Mouse (Mus musculus): Measurements from ENCODE around the gene Erc2.

The Erc2 gene

DNA sequence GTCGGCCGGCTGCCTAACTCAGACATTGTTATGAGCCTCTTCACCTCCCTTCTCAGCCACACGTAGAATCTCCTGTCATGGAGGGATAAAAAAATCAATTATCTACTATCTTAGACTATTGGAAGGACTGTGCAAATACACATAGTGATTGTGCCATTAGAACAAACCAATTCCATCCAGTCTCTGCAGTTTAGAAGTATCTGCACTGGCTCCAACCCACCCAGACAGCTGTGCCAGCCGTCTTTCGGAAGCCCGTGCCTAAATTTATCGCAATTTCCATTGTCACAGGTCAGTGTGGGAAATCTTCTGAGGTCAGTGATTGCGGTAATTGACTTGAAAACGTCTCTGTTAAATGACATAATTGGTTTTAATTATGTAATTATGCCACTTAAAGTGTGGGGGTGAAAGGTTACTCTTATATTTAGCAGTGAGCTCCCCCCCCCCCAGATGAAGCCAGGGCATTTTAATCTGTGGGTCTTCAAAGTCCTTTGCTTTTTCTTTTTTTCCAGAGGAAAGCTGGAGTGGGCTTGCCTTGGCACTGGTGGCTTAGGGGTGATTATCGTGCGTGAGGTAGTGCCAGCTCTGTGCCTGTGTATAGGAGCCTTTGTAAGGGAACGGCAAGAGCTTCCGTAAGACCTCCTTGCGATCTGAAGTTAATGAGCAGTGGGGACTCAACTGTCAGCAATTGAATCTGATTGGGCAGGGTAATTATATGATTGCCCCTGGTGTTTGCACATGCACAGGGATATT lies 759.7 kb downstream of the Erc2 start:
- no peak for DNase-seq (ENCODE audit: low spot score)

DNA sequence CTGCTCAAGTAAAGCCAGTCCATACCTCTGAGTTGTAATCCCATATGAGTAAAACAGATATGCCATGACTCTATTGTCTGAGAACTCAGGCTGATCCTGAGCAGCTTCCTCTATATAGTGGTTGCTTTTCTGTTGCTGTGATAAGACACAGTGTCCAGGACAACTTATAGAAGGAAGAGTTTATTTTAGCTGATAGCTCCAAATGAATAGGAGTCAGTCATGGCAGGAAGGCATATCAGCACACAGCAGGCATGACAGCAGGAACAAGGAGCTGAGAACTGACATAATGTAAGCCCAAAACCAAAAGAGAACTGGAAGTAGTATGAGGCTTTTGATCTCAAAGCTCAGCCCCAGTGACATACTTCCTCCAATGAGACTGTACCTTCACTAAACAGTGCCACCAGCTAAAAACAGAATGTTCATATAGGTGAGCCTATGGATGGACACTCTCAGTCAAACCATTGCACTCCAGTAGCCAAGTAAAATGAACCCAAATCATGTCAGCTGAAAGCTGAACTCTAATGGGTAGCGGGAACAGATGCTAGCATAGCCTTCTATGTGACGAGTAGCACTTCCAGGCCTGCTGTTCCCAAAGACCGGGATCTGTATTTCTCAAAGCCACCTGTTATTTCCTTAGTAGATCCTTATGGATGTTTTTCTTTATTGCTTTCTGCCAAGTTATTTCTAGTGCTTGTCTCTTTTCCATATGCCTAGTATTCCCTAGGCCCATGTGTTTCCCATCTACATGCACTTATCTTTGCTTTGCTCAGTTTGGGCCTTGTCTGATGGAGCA lies 764.8 kb downstream of the Erc2 start:
- no peak for DNase-seq (ENCODE audit: low spot score)

DNA sequence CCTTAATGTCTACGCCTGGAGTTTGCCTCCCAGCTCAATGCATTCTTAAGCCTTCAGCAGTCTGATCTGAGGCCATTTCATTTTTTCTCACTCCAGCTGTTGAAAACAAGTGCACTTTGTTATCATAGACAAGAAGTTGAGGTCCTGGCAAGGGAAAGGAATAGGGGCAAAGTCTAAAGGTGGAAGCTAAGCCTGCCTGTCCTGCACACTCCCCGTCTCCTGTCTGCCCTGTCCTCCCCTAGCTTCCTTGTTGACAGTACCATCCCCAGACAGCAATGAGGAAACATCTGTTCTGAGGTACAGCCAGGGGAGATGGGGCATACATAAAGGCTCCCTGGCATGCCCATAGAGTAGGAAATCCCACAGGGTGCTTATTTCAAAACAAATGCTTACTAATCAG lies 776.7 kb downstream of the Erc2 start:
- no peak for DNase-seq (ENCODE audit: low spot score)

DNA sequence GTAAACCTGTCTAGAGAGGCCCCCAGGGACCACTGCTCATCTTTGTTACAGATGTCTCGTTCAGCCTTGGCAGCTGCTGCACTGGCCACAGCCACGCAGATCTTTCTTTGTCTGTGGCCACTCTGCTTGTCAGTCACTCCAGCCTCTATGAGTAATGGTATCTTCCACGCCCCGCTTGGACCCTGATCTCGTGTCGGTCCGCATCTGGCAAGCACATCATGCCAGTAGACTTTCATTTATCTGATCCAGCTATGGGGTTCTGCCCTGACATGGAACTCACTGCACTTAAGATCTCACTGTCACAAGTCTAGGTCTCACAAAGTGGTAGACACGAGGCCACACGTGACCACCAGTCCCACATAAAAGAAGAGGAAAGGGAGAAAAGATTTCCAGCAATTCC lies 777.7 kb downstream of the Erc2 start:
- no peak for DNase-seq (ENCODE audit: low spot score)

DNA sequence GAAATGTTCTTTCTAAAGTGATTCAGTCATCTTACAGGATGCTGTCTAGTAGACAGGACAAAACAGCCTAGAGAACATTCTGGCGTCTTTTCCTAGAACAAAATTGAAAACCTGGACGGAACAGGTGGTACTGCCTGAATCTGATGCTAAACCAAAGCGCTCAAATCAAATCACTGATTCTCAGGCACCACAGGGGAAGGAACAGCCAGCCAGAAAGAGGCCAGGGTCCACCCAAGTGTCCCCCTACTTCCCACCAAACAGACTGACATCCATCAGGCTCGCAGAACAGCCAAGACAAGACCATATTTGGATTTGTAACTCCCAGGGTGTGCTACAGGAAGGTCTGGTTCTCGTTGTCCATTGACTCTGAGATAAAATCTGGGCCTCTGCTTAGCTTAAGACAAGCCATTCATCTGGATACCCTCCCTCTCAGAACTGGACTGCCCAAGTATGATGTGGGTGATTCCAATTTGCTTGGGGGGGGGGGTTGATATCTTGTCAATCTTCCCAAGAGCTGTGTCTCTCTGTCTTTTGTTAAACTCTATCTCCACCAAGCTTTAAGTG lies 783.1 kb downstream of the Erc2 start:
- no peak for DNase-seq (ENCODE audit: low spot score)

DNA sequence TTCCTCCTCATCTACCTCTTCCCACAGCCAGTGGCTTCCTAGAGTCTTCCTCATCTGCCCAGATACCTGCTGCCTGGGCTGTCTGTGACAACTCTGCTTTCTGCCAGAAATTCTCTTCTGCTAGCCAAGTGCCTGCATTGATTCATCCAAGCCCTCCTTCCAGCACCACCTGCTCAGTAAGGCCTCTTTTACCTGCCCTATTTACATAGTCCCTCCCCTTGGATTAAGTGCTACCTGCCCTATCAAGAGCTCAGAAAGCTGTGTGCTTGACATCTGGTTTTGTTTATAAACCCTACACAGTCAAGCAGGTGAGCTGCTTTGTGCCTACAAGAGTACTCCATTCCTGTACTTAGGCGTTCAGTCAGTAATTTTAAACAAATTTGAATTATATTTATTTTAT lies 787.2 kb downstream of the Erc2 start:
- no peak for DNase-seq (ENCODE audit: low spot score)

DNA sequence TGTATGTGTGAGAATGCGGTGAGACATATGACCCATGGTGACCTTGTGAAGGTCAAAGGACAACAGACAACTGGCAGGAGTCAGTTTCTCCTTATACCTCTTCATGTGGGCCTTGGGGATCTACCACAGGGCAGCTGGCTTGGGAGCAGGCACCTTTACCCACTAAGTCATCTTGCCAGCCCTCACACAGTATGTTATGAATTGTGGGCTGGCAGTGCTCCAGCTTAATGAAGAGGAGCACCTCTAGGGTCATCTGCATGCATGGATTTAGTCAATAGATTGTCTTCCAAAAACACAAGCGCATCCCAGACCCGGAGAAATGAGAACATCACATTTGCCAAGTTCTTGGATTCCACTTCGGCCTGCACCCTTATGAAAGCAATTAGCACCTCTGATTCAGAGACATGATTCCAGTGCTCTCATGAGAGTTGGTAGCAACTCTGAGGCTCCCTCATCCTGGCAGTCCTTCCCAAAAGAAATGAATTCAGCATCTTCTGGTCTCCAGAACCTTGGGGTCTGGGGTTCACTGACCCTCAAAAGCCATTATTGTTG lies 787.6 kb downstream of the Erc2 start:
- DNase-seq (ENCODE audit: low spot score), result no peak

DNA sequence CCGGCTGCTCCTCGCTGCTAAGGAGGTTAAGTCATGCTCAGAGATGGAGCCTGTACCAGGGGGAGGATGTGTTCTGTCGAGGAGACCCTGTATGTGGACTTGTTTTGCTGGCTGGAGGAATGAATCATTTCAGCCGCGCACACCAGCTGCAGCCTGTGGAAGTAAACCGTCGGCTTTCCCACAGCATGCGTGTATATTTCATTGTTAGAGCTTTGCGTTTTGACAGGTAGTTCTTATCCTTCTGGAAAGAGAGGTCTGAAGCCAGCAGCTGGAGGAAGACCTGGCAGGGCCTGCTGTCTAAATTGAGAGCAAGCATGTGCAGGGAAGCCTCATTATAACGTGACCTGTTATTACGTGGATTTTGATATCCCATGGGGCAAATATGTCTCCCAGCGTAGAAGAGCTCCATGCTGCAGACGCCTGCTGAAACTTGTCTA lies 788.6 kb downstream of the Erc2 start:
- DNase-seq (ENCODE audit: low spot score), result no peak

DNA sequence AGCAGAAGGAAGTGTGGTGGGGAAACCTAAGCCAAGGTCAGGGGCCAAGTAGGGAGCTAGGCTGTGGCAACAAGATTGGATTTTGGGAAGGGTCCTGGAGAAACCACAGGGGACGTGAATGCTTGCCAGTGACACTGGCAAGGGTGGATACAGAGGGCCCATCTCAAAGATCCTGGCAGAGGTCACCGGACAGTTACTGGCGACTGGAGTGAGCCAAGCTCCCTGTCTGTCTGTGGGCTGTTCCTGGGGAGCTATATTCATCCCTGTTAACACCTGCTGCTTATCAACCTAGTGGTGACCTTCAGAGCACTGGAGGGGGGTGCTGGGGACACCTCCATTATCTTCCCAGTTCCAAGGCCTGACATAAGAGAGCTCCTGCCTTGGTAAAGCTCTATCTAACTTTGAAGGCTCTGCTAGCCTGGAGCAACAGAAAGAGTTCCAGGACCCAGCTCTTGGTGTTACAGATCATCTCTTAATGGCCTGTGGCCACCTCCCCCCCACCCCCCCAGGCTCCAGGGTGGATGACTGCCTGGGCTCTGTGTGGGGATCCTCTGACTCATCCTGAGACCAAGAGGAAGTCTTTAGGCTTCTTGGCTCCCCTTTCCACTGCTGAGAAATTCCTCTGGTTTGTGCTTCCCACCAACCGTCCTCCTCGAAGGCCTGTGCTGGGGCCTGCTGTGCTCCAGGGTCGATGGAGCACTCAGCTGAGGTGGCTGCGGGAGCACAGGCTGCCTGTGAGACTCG lies 790.2 kb downstream of the Erc2 start:
- DNase-seq (ENCODE audit: low spot score), result no peak

DNA sequence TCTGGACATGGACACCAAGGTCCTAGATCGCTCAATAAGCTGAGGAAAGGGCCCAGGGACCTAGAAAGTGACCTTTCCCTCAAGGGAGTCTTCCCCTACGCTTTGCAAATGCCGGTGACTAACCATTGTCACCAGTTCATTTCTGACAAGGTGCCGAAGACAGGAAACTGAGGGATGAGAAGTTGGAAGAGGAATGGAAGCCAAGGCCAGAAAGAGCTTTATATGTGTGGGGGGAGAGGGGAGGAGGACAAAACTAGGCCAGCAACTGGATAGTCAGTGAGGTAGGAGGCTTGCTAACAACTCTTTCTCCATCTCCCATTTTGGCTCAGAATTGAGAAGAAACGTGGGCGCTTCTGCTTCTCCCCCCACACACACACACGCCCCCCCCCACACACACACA lies 791.3 kb downstream of the Erc2 start:
- no peak for DNase-seq (ENCODE audit: low spot score)

DNA sequence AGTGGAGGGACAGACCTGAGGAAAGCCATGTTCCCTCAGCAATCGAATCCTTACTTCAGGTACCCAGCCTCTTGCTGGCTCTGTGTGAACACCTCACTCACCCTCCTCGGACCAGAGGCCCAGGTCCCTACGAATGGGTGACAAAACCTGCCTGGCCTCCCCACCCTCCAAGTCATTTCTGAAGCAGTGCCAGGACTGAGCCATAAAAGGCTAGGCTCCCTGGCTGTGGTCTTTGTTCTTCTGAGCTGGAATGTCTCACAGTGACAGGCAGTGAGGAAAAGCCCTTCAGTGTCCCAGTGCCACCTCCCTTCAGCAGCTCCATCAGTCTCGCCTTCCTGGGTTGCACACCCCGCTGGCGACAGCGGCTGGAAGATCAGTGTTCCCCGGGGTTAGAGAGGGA lies 794.8 kb downstream of the Erc2 start:
- peak; percentile 46 for DNase-seq (ENCODE audit: low spot score)

DNA sequence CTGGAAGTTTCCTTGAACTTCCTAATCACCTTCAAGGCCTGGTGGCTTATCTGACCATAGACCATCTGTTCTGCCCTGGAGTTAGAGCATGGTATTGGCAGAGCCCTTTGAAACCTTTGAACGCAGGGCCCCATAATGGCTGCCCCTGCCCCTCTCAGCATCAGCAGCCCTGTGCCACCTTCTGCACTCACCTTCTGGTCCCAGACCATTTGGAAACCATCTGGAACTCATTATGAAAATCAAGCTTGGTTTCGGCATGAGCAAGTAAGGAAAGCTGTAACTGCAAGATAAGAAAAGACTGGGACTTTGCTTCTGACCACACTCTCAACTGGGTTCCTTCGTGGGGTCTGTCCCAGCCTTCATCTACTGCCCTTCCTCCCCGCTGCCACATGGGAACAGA lies 796.3 kb downstream of the Erc2 start:
- no peak for DNase-seq (ENCODE audit: low spot score)

DNA sequence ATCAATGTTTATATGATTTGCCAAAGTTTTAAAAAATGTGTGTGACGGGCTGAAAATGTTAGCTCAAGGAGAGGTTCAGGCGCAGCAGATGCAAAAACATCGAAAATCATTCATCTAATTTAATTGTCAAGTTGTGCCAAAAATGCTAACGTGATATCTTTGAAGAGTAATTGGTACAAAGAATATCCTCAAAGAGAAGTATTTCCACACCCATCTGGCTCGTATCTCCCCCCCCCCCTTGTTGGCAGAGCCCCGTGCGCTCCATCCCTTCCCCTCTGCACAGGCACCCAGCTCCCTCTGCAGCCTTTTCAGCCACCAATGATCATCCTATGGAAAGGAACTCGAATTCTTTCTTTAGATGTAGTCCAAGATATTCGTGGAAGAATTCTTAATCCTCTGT lies 797.0 kb downstream of the Erc2 start:
- no peak for DNase-seq (ENCODE audit: low spot score)

DNA sequence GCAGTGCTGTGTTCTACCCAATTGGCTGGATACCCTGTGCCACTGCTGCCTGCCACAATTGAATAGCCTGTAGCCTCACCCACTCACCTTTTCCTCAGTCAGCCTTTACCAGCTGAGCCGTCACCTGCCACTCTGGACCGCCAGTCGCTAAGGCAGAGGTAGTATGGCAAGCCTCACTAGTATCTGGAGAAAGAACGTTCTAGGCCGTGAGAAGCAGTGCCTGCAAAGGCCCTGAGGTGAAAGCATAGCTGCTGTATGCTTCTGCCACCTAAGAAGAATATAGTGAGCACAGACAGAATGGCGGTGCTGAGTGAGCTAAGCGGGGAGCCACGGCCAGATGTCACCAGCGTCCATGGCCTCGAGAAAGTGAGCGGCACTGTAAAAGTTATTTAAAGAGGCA lies 798.4 kb downstream of the Erc2 start:
- no peak for DNase-seq (ENCODE audit: low spot score)

DNA sequence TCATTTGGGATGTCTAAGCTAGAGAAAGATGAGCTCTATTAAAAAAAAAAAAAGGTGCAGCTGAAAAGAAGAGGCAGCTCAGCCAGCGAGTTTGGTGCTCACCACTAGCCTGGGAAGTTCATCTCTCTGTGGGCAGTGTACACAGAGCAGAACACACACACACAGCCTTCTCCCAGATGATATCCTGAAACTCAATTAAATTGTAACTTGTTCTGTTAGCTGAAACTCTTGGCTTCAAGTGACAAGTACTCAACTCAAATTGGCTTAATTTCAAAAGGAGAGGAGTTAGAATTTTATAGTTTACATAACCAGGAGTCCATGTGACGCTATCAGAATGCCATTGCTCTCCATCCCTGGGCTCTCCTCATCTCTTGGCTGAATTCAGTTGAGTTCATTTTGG lies 804.4 kb downstream of the Erc2 start:
- no peak for DNase-seq (ENCODE audit: low spot score)

DNA sequence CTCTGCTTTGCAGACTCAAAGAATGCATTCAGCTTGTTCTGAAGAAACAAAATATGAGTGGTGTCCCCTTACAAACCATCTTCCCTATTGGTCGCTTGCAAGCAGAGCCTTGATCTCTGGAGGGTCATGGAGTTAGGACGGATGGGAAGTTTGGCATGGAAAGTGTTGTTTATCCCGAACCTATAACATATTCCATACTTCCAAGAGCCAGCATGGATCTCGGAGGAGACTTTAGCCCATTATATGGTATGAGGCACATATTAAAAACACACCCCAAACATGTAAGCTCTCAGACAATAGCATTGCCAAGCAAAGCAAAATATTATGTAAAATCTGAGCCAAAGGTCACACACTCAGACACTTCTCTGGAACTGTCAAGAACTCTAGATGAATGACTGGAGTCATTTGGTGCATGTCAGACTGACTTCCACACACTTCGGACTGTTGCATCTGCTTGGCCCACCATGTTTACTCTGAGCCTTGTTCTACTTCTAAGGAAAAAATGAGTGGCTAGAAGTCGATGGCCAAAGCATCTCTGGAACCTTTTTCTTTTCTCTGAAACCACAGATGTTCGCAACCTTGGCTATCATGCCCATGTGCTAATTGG lies 809.6 kb downstream of the Erc2 start:
- DNase-seq (ENCODE audit: low spot score), result no peak

DNA sequence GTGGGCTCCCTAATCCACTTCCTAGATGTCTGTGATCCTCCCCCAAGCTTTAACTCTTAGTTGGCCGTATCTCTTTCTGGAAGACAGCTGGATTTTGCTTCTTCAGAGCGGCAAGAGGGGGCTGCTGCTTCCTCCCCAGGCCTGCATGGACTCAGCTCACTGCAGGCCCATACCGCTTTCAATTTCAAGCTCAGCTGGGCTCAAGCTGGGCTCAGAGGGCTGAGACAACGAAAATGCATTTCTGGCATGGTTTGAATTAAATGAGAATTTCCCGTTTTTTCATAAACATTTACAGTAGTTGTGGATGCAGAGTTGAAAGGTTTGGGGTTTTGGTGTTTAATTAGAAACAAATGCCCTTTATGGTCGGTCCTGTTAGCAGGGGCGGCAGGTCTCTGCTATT lies 812.8 kb downstream of the Erc2 start:
- no peak for DNase-seq (ENCODE audit: low spot score)

DNA sequence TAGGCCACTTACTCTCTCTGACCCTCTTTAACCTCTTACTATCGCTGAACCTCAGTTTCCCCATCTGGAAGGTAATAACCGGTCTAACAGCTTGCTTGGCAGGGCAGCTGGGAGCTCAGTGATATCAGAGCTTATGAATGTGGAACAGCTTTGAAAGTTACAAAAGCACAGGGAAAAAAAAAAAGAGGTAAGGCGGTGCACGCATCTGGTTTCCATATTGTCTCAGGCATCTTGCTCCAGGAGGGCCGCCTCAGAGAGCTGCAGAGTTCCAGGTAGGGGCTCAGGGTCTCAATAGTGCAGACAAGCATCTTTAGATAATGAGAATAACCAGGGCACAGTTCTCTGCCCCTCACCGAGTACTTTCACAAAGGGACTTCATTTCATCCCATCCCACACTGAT lies 816.9 kb downstream of the Erc2 start:
- no peak for DNase-seq (ENCODE audit: low spot score)

DNA sequence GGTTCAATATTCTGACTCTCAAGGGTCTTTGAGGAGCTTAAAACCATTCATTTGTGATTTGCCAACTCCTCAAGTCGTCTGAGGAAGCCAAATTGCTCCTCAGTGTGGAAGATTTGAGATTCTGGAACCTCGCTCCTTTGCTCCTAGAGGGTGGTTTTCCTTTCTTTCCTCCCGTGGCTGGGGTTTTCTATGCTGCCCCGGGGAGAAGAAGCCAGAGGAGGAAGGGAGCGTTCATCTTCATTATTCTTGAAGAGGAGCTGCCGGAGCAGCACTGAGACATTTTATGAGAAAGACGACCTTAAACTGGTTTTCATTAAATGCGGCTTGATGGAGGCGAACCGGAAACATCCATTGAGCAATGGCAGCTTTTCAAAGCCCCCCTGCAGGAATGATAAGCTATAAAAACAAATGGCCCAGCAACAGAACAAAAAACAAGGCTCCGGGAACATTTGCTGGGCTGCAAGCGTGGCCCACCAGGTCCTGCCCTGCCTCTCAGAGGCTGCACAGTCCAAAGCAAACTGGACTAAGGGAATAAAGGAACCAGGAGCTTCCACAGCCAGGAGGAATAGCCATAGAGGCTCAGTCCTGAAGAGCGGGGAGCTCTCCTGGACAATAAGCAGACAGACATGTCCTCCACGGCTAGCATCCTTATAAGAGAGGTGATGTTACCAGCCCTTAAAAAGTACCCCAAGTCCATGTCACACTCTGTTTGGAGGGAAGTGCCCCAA lies 819.2 kb downstream of the Erc2 start:
- DNase-seq (ENCODE audit: low spot score), result peak; percentile 40

DNA sequence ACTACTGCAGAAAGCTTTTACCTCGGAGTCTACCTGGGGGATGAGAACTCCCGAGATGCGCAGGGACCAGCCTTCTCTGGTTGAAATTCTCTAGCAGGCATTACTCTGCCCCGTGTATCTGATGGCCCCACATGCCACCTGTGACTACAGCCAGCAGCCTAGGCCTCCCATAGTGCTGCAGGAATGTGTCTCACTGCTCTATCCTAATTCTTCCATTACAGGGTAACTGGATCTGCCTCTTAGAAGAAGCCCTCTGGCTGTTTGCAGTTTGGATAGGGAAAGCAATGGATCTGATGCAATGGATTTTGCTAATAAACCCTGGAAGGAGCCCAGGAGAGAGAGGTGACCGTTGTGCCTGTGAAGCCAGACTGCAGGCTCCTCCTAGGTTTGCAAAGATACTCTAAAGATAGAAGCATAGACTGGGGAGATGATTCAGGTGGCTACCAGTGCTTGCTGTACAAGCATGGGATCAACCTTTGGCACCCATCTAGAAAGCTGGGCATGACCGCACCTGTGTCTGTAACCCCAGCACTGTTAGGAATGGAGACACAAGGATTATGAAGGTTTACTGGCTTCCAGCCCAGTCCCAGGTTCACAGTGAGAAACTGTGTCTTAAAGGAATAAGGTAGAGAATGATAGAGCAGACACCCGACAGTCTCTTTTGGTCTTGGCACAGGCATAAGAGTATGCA lies 821.2 kb downstream of the Erc2 start:
- no peak for DNase-seq (ENCODE audit: low spot score)

DNA sequence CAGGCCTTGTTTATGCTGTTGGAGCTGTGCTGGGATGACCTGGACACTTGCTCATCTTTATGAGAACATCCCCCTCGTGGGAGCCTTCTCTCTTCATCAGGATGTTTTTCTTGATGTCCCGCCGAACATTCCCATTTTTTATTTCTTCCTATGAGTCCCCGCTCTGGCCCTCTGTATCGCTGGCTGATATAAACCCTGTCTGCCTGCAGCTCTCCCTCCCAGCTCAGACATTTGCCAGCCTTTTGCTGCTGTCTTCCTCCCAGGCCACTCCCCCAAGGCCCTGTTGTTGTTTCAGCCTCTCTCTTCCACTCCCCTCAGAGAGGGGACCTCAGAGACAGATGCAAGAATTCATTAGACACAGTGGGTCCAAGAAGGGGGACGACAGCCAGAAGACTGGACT lies 823.5 kb downstream of the Erc2 start:
- no peak for DNase-seq (ENCODE audit: low spot score)

All from embryo, embryonic 10 days (tissue).